Mouse (Mus musculus) brain, adult 10 weeks (tissue): ENCODE measurements around the gene Rassf6. TPM values are rescaled to one million over a fixed set of nuclear protein-coding genes. Genes with fewer than 3 reads are reported as not detected.

ENCODE experiments used
- polyA plus RNA-seq: library from polyadenylated mRNA; stranded (reverse); fragments of 350-450 nt; fragmentation: Illumina TruSeq; extraction: RNeasy Lipid Tissue Mini Kit (QIAGEN cat#74804); gene quantifications from one replicate; pipeline ENCODE4 v1.2.3, GENCODE M21; 2015; ENCODE audit warnings: low read depth, low replicate concordance

The Rassf6 gene
- 1.7 TPM for polyA plus RNA-seq

DNA sequence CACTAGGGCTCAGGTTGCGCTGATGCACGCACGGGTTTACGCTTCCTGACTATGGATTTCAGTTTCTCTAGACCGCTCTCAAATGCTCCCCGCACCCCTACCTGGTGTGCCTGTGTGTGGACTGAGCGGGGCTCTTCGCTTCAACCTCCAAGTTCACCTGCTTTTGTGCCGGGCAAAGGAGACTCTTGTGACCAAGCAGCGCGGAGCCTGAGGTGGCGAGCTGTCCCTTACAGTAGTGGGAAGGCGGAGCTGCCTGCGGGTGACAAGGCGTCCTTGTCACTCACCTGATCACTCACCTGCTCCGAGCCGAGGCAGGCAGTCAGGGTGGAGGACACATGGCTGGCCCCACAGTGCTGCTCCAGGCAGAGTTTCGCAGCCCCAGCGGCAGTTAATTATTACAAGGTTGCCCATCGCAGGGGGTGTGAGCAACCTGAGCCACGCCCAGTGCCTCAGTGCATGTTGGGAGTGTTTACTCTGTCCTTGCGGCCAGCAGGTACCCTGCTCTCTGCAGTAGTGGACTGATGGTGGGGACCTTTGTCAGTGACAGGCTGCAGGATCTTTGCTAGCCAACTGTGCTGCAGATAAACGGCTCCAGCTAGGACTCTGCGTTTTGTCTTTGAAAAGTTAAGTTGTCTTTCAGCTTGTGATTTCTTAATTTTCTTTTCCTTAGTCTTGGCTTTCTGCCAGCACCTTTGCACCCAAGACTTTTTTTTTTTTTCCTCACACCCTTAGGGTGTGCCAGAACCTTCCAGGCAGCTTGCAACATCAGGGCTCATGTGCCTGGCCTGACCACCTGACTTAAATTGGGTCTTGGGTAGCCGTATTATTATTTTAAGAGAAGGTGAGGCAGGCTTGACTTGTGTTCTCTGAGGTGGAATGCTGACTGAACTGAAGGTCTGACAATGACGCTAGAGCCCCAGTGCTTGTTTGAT is at the start of gene Rassf6:
Rassf6 (minus strand) TSS at position 372 of the 932 bp plus-strand sequence.

DNA sequence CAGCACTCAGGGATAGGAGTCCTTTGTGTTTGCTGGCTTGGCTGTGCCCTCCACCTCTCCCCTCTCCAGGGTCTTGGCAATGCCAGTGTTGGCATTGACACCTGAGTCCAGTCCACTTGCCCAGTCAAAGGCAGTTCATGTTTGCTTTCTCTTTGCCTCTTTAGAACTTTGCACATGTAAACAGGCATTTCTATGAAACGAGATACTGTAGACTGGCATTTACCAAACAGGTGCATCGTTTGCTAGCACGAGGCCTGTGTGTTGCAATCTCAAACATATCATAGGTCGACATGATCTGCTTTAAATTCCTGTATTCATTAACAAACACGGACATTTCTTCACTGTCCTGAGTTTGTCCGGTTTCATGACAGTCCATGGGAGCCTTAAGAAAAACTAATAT is 79.7 kb downstream of the Rassf6 start, which contains the start of gene 5830473C10Rik:
5830473C10Rik (plus strand) TSS at position 365 of the 400 bp plus-strand sequence.

Other genes starting within 250 kb of the Rassf6 start
- gene Alb, start 179.8 kb downstream of the Rassf6 start, polyA plus RNA-seq = 7.6 TPM
- not detected for gene Afp, start 149.9 kb downstream of the Rassf6 start, polyA plus RNA-seq
- gene Afm, start 121.7 kb downstream of the Rassf6 start, polyA plus RNA-seq = not detected
- gene 5830473C10Rik, start 79.5 kb downstream of the Rassf6 start, polyA plus RNA-seq = not detected
- gene Cxcl5, start 118.7 kb upstream of the Rassf6 start, polyA plus RNA-seq = 0.28 TPM
- gene Ppbp, start 127.9 kb upstream of the Rassf6 start, polyA plus RNA-seq = not detected
- gene Pf4, start 131.8 kb upstream of the Rassf6 start, polyA plus RNA-seq = 3.7 TPM
- not detected for gene Cxcl3, start 145.4 kb upstream of the Rassf6 start, polyA plus RNA-seq
- not detected for gene Cxcl15, start 153.9 kb upstream of the Rassf6 start, polyA plus RNA-seq